9 mouse cellular contexts compared by ENCODE assay signal in the genomic region with DNA sequence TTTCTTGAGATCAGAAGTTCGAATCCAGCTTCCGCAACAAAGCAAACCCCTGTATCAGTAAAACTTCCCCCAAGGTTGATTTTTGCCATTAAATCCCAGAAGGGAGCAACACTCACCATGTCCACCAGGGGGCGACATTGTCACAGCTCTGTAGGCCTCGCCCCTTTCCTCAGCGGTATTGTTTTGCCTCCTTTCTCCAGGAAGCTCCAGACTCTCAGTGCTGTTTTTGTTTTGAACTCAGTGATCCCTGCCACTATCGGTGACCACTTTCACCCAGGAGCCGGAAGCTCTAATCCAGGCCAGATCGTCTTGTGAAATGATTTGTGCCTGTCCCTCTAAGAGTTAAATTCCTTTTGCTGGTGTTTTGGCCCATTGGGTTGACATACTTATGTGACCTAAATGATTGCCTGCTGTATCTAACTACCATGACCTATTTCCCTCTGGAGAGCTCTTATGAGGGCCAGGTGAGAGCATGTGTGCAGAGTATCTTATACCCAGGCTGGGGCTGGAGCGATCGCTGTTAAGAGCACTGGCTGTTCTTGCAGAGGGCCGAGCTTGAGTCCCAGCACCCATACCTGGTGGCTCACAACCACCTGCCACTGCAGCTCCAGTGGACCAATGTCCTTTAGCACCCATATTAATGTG. TPM values are rescaled to one million over a fixed set of nuclear protein-coding genes. Genes with fewer than 3 reads are reported as not detected.
DNase-seq lines count a peak whose midpoint lies in the region; ATAC-seq and TF ChIP-seq lines count a peak whose summit lies in the region.
"Had no signal": no experiment of that assay in that cellular context is flagged by ENCODE, and none has a peak within 500 bp of the region (broad histone marks: within the 10 kb centered on the region; RNA-seq: fewer than 3 reads in every experiment).

No protein-coding gene starts in this region.

- peak; percentile 81 for DNase-seq in adrenal gland, postnatal 25 days
- peak; percentile 83 for DNase-seq in embryonic facial prominence, embryonic 11.5 days (ENCODE audit: low spot score)
- peak; percentile 58 to 81 for DNase-seq in layer of hippocampus, adult 18-20 months (ENCODE audit: low spot score in 2 of 2)
- peak; percentile 36 for DNase-seq in retina, adult 2 months (ENCODE audit: low read depth, low spot score)
- peak; percentile 75 for DNase-seq in thymus, postnatal 25 days

- no peak overlapping the region for H3K9ac ChIP-seq in embryonic facial prominence, embryonic 11.5 days (replicated peaks; ENCODE audit: low read length)
- peak overlapping the region; percentile 54; the same call in 1 of the 2 replicates for H3K9ac ChIP-seq in heart, embryonic 16.5 days (ENCODE audit: low read length)
- H3K9ac ChIP-seq in lung, embryonic 16.5 days (ENCODE audit: low read length) = 0 out of 2 replicates have a peak overlapping the region, but pooled peaks have one; percentile 25
- H3K9ac ChIP-seq: liver, embryonic 15.5 days had no signal

- no peak overlapping the region for H3K27ac ChIP-seq in embryonic facial prominence, embryonic 11.5 days (replicated peaks; ENCODE audit: low read depth, low read length)
- no peak overlapping the region for H3K27ac ChIP-seq in heart, embryonic 16.5 days (ENCODE audit: low read length)
- no peak overlapping the region for H3K27ac ChIP-seq in lung, embryonic 16.5 days (ENCODE audit: low read length)
- H3K27ac ChIP-seq: liver, embryonic 15.5 days had no signal

- no peaks in the 10 kb centered on the region for H3K36me3 ChIP-seq in E14TG2a.4 (ENCODE audit: insufficient read depth, low read length)
- H3K36me3 ChIP-seq in embryonic facial prominence, embryonic 11.5 days (replicated peaks; ENCODE audit: control insufficient read depth, insufficient read depth, low read depth, low read length) = no peaks in the 10 kb centered on the region
- H3K36me3 ChIP-seq in heart, embryonic 16.5 days (ENCODE audit: control insufficient read depth, insufficient read depth) = no peaks in the 10 kb centered on the region
- no peaks in the 10 kb centered on the region for H3K36me3 ChIP-seq in lung, embryonic 16.5 days (ENCODE audit: control insufficient read depth, insufficient read depth, low read length)
- H3K36me3 ChIP-seq: liver, embryonic 15.5 days had no signal

- H3K27me3 ChIP-seq in E14TG2a.4 (ENCODE audit: insufficient read depth, low read length) = 0 out of 2 replicates have a peak, but pooled peaks cover 4% of the 10 kb centered on the region
- no peaks in the 10 kb centered on the region for H3K27me3 ChIP-seq in embryonic facial prominence, embryonic 11.5 days (ENCODE audit: control insufficient read depth, insufficient read depth, low read length)
- H3K27me3 ChIP-seq in heart, embryonic 16.5 days (ENCODE audit: control insufficient read depth, insufficient read depth, low read length) = no peaks in the 10 kb centered on the region
- no peaks in the 10 kb centered on the region for H3K27me3 ChIP-seq in lung, embryonic 16.5 days (ENCODE audit: control insufficient read depth, insufficient read depth, low read depth, low read length)
- H3K27me3 ChIP-seq: liver, embryonic 15.5 days had no signal

- 43% methylated on average over 11 of the region's 11 CpGs for WGBS in embryonic facial prominence, embryonic 11.5 days
- WGBS in heart, embryonic 16.5 days = 47% methylated on average over 11 of the region's 11 CpGs
- WGBS in lung, embryonic 16.5 days = 37% methylated on average over 11 of the region's 11 CpGs

- no peak for ATAC-seq in embryonic facial prominence, embryonic 11.5 days (replicated peaks; ENCODE audit: insufficient number of reproducible peaks, low FRiP score, low TSS enrichment, low read depth)
- 0 out of 2 replicates have a peak, but pooled peaks have one; percentile 14 for ATAC-seq in heart, embryonic 16.5 days (replicated peaks; ENCODE audit: extremely low read depth, insufficient read depth, low FRiP score)
- ATAC-seq in lung, embryonic 16.5 days (ENCODE audit: low read depth) = peak; percentile 51; the same call in 1 of the 2 replicates

- H3K4me1 ChIP-seq in E14TG2a.4 (replicated peaks; ENCODE audit: low read depth, low read length) = peaks cover 38% of the 10 kb centered on the region
- H3K4me1 ChIP-seq in embryonic facial prominence, embryonic 11.5 days (ENCODE audit: control insufficient read depth, insufficient read depth, low read length) = no peaks in the 10 kb centered on the region
- no peaks in the 10 kb centered on the region for H3K4me1 ChIP-seq in heart, embryonic 16.5 days (ENCODE audit: control insufficient read depth, insufficient read depth, low read length)
- no peaks in the 10 kb centered on the region for H3K4me1 ChIP-seq in lung, embryonic 16.5 days (replicated peaks; ENCODE audit: control insufficient read depth, insufficient read depth, low read length)

- no peaks in the 10 kb centered on the region for H3K9me3 ChIP-seq in E14TG2a.4 (ENCODE audit: low read length)
- H3K9me3 ChIP-seq in embryonic facial prominence, embryonic 11.5 days (replicated peaks; ENCODE audit: control insufficient read depth, low read length) = no peaks in the 10 kb centered on the region
- H3K9me3 ChIP-seq in heart, embryonic 16.5 days (replicated peaks; ENCODE audit: control insufficient read depth, low read length) = no peaks in the 10 kb centered on the region
- H3K9me3 ChIP-seq in lung, embryonic 16.5 days (ENCODE audit: control insufficient read depth, low read length) = no peaks in the 10 kb centered on the region
- H3K9me3 ChIP-seq: liver, embryonic 15.5 days had no signal

- TF ChIP-seq CTCF in E14TG2a.4 (conservative IDR thresholded peaks at IDR 0.05; ENCODE audit: low read length) = peak; percentile 98

- H3K4me2 ChIP-seq in embryonic facial prominence, embryonic 11.5 days (ENCODE audit: low read depth, low read length) = no peak overlapping the region
- peak overlapping the region; percentile 35 for H3K4me2 ChIP-seq in heart, embryonic 16.5 days (ENCODE audit: low read depth, low read length)
- H3K4me2 ChIP-seq in lung, embryonic 16.5 days (ENCODE audit: low read depth, low read length) = peak overlapping the region; percentile 27
- H3K4me2 ChIP-seq: liver, embryonic 15.5 days had no signal

- H3K4me3 ChIP-seq in E14TG2a.4 (replicated peaks; ENCODE audit: low read length) = no peak overlapping the region
- H3K4me3 ChIP-seq in embryonic facial prominence, embryonic 11.5 days (ENCODE audit: low read depth, low read length) = no peak overlapping the region
- H3K4me3 ChIP-seq in heart, embryonic 16.5 days (ENCODE audit: low read length) = no peak overlapping the region
- no peak overlapping the region for H3K4me3 ChIP-seq in lung, embryonic 16.5 days (ENCODE audit: low read length)
- H3K4me3 ChIP-seq: liver, embryonic 15.5 days had no signal

RNA-seq across cellular contexts. Expression of a gene that starts 14.4 kb away (rescaled TPM):
- not detected in 2 replicates for total RNA-seq in adrenal gland, postnatal 25 days (2021)
- polyA plus RNA-seq in embryonic facial prominence, embryonic 11.5 days (2014; fragmentation: Nextera tagmentation; extraction: Ambion mirVana) = not detected in 2 replicates
- polyA plus RNA-seq in heart, embryonic 16.5 days (2015; fragmentation: Nextera tagmentation; extraction: Ambion mirVana) = 0.64 TPM in 1 of 2 replicates, not detected in the other
- not detected for total RNA-seq in layer of hippocampus, adult 18-20 months (2021)
- polyA plus RNA-seq in lung, embryonic 16.5 days (2015; fragmentation: Nextera tagmentation; extraction: Ambion mirVana) = 0.24 and 0.47 TPM in 2 replicates
- polyA plus RNA-seq: liver, embryonic 15.5 days had no signal

RNA-seq across cellular contexts. Expression of a gene that starts 26.2 kb away (rescaled TPM):
- 61.5 and 66.8 TPM in 2 replicates for total RNA-seq in adrenal gland, postnatal 25 days (2021)
- polyA plus RNA-seq in embryonic facial prominence, embryonic 11.5 days (2014; fragmentation: Nextera tagmentation; extraction: Ambion mirVana) = 110 and 117 TPM in 2 replicates
- 49.9 and 57.6 TPM in 2 replicates for polyA plus RNA-seq in heart, embryonic 16.5 days (2015; fragmentation: Nextera tagmentation; extraction: Ambion mirVana)
- 10 to 100 TPM; 33.8 to 33.9 TPM for total RNA-seq in layer of hippocampus, adult 18-20 months (2021)
- polyA plus RNA-seq in lung, embryonic 16.5 days (2015; fragmentation: Nextera tagmentation; extraction: Ambion mirVana) = 79.3 and 82.1 TPM in 2 replicates

RNA-seq across cellular contexts. Expression of a gene that starts 59.4 kb away (rescaled TPM):
- total RNA-seq in adrenal gland, postnatal 25 days (2021) = 32.9 and 34.8 TPM in 2 replicates
- polyA plus RNA-seq in embryonic facial prominence, embryonic 11.5 days (2014; fragmentation: Nextera tagmentation; extraction: Ambion mirVana) = 3.7 and 4.5 TPM in 2 replicates
- 3.5 and 4.1 TPM in 2 replicates for polyA plus RNA-seq in heart, embryonic 16.5 days (2015; fragmentation: Nextera tagmentation; extraction: Ambion mirVana)
- total RNA-seq in layer of hippocampus, adult 18-20 months (2021) = 10 to 100 TPM; 94.4 to 98.9 TPM
- 3.7 TPM in 2 replicates for polyA plus RNA-seq in lung, embryonic 16.5 days (2015; fragmentation: Nextera tagmentation; extraction: Ambion mirVana)
